Mouse (Mus musculus) neural tube, embryonic 13.5 days (tissue): ENCODE results near the gene Tnnc2. TPM values are rescaled to one million over a fixed set of nuclear protein-coding genes. Genes with fewer than 3 reads are reported as not detected.
"Not testable (repeated sequence)": the region's sequence is repeated elsewhere in the genome, so short reads cannot be mapped to it uniquely, and the experiment has no call there.

Source experiments
- ATAC-seq: fragments of 200-750 bp; cut with Nextera tagmentation; 2 replicates; pipeline ENCODE4 v1.8.0; 2017; ENCODE audit warnings: low read depth, mild to moderate bottlenecking, moderate TSS enrichment, moderate library complexity
- H3K27ac ChIP-seq: fragments of 300-500 bp; sonication (generic); replicated peaks from 2 replicates; pipeline ENCODE4 v1.5.1; 2015; ENCODE audit warnings: moderate library complexity, mild to moderate bottlenecking, inconsistent platforms
- H3K27me3 ChIP-seq: fragments of 300-500 bp; sonication (generic); 2 replicates; pipeline ENCODE4 v1.6.1; 2015; ENCODE audit warnings: mild to moderate bottlenecking, inconsistent platforms
- H3K36me3 ChIP-seq: fragments of 300-500 bp; sonication (generic); 2 replicates; pipeline ENCODE4 v1.6.1; 2015; ENCODE audit warnings: mild to moderate bottlenecking, inconsistent platforms
- H3K4me1 ChIP-seq: fragments of 300-500 bp; sonication (generic); replicated peaks from 2 replicates; pipeline ENCODE4 v1.6.1; 2015; ENCODE audit warnings: inconsistent platforms
- H3K4me2 ChIP-seq: fragments of 300-500 bp; sonication (generic); 2 replicates; pipeline ENCODE4 v1.6.1; 2015; ENCODE audit warnings: inconsistent platforms, mild to moderate bottlenecking, moderate library complexity
- H3K4me3 ChIP-seq: fragments of 300-500 bp; sonication (generic); 2 replicates; pipeline ENCODE4 v1.5.1; 2015; ENCODE audit warnings: mild to moderate bottlenecking, inconsistent platforms
- H3K9ac ChIP-seq: fragments of 300-500 bp; sonication (generic); 2 replicates; pipeline ENCODE4 v1.6.1; 2015; ENCODE audit warnings: moderate library complexity, mild to moderate bottlenecking, inconsistent platforms
- H3K9me3 ChIP-seq: fragments of 300-500 bp; sonication (generic); 2 replicates; pipeline ENCODE4 v1.6.1; 2016; ENCODE audit warnings: inconsistent platforms
- WGBS: fragments of 180-500 bp; shearing (Covaris S2); methylation state at CpG from one replicate; pipeline ENCODE4 v1.1.7; 2015; 5-methylcytosine and 5-hydroxymethylcytosine counted together
- polyA plus RNA-seq: library from polyadenylated mRNA; unstranded; fragments of >200 nt; fragmentation: Nextera tagmentation; extraction: Ambion mirVana; gene quantifications from 2 replicates; pipeline ENCODE4 v1.2.1, GENCODE M21; 2015

Tnnc2 gene
- polyA plus RNA-seq, 1 experiment from 2014 or later: 9.3 TPM

- H3K27ac ChIP-seq: no peak overlapping the region
- no peaks in the 10 kb centered on the region for H3K4me1 ChIP-seq
- no peaks in the 10 kb centered on the region for H3K9me3 ChIP-seq
- no peak for ATAC-seq
- no peak overlapping the region for H3K4me2 ChIP-seq
- H3K36me3 ChIP-seq: peaks cover 34% of the 10 kb centered on the region
- no peak overlapping the region for H3K9ac ChIP-seq
- H3K4me3 ChIP-seq: no peak overlapping the region
- WGBS: 92% methylated on average over 5 of the region's 5 CpGs
- H3K27me3 ChIP-seq: no peaks in the 10 kb centered on the region
These were observed 35.6 kb upstream of the Tnnc2 start for GRCm38 (mm10) chr2:164815348-164815747.

DNA sequence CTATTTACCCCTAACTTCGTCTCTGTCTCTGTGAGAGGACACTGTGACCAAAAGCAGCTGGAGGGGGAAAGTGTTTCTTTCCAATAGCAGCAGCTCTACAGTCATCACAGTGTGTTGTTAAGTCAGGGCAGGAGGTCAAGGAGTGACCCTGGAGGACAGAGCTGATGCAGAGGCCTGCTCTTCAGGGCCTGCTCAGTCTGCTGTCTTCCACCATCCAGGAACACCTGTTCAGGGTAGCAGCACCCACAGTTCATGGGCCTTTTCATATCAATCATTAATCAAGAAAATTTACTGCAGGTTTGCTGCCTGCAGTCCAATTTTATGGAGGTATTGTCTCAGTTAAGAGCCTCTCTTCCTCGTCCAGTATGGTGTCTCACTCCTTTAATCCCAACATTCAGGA lies 33.8 kb upstream of the Tnnc2 start:
- Histone ChIP-seq H3K4me2 (no peak overlapping the region), H3K4me3 (no peak overlapping the region), H3K27ac (no peak overlapping the region), H3K27me3 (no peaks in the 10 kb centered on the region), H3K36me3 (peaks cover 37% of the 10 kb centered on the region), H3K9me3 (no peaks in the 10 kb centered on the region), H3K4me1 (no peaks in the 10 kb centered on the region), H3K9ac (no peak overlapping the region)
- 58% methylated on average over 2 of the region's 2 CpGs for WGBS
- no peak for ATAC-seq

DNA sequence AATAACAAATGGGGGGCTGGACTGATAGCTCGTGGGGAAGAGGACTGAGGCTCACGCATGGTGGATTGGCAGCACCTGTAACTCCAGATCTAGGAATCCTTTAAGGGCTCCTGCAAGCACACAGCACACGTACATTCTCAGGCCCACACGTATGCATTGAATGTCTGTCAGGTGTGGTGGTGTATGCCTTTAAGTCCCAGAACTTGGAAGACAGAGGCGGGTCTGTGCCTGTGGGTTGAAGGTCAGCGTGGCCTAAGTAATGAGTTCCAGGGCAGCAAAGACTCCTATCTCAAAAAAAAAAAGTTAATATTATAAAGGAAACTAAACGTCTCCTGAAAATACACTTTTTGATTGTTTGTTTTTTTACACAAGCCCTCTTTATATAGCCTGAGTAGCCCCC lies 26.8 kb upstream of the Tnnc2 start:
- no peaks in the 10 kb centered on the region for H3K27me3 ChIP-seq
- peak overlapping the region; percentile 84 for H3K4me2 ChIP-seq
- H3K36me3 ChIP-seq: peaks cover 18% of the 10 kb centered on the region; the same call in 1 of the 2 replicates
- H3K9ac ChIP-seq: no peak overlapping the region
- ATAC-seq: no peak
- no peaks in the 10 kb centered on the region for H3K9me3 ChIP-seq
- H3K27ac ChIP-seq: no peak overlapping the region
- H3K4me3 ChIP-seq: peak overlapping the region; percentile 80; the same call in 1 of the 2 replicates
- peaks cover 40% of the 10 kb centered on the region for H3K4me1 ChIP-seq
- 88% methylated on average over 7 of the region's 7 CpGs for WGBS

- Histone ChIP-seq H3K4me1 (peaks cover 40% of the 10 kb centered on the region), H3K27me3 (no peaks in the 10 kb centered on the region), H3K4me2 (peak overlapping the region; percentile 84), H3K9me3 (no peaks in the 10 kb centered on the region), H3K27ac (peak overlapping the region; percentile 92), H3K9ac (peak overlapping the region; percentile 83), H3K4me3 (peak overlapping the region; percentile 80), H3K36me3 (peaks cover 31% of the 10 kb centered on the region)
- ATAC-seq: peak; percentile 67
- WGBS: 3% methylated on average over 21 of the region's 21 CpGs
These were observed 25.6 kb upstream of the Tnnc2 start for GRCm38 (mm10) chr2:164805332-164805718.

- H3K4me3 ChIP-seq: peak within 1 kb of the TSS; percentile 80
- H3K27me3 ChIP-seq: no peaks in the 10 kb centered on the region
- H3K9me3 ChIP-seq: no peaks in the 10 kb centered on the region
- peak within 1 kb of the TSS; percentile 84 for H3K4me2 ChIP-seq
- peaks cover 34% of the 10 kb centered on the region for H3K36me3 ChIP-seq
- H3K4me1 ChIP-seq: peaks cover 40% of the 10 kb centered on the region
- peak within 1 kb of the TSS; percentile 92 for H3K27ac ChIP-seq
- peak within 1 kb of the TSS; percentile 83 for H3K9ac ChIP-seq
- peak; percentile 97 for ATAC-seq
- under 1% methylated on average over 46 of the region's 47 CpGs for WGBS
These were observed 25.0 kb upstream of the Tnnc2 start, which contains the start of the genes Acot8 and Zswim3 for GRCm38 (mm10) chr2:164804533-164805331. Gene Acot8 (minus strand): TSS chr2:164804882. Gene Zswim3 (plus strand): TSS chr2:164805098.

DNA sequence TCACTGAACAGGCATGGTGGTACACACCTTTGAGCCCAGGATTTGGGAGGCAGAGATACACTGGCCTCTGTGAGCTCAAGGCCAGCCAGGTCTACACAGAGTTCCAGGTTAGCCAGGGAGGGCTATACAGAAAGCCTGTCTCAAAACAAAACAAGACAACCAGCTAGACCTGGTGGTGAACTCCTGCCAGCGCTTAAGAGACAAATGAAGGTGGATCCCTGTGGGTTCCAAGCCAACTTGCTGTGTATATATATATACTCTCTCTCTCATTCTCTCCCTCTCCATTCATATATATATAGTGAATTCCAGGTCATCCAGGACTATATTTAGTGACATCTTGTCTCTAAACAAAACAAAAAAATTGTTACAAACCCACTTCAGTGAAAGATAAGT lies 24.1 kb upstream of the Tnnc2 start:
- H3K9ac ChIP-seq: peak overlapping the region; percentile 83
- no peaks in the 10 kb centered on the region for H3K27me3 ChIP-seq
- peaks cover 40% of the 10 kb centered on the region for H3K4me1 ChIP-seq
- no peak overlapping the region for H3K27ac ChIP-seq
- no peaks in the 10 kb centered on the region for H3K9me3 ChIP-seq
- peaks cover 34% of the 10 kb centered on the region for H3K36me3 ChIP-seq
- peak overlapping the region; percentile 71 for H3K4me2 ChIP-seq
- no peak for ATAC-seq
- 65% methylated on average over 1 of the region's 1 CpGs for WGBS
- H3K4me3 ChIP-seq: peak overlapping the region; percentile 80

DNA sequence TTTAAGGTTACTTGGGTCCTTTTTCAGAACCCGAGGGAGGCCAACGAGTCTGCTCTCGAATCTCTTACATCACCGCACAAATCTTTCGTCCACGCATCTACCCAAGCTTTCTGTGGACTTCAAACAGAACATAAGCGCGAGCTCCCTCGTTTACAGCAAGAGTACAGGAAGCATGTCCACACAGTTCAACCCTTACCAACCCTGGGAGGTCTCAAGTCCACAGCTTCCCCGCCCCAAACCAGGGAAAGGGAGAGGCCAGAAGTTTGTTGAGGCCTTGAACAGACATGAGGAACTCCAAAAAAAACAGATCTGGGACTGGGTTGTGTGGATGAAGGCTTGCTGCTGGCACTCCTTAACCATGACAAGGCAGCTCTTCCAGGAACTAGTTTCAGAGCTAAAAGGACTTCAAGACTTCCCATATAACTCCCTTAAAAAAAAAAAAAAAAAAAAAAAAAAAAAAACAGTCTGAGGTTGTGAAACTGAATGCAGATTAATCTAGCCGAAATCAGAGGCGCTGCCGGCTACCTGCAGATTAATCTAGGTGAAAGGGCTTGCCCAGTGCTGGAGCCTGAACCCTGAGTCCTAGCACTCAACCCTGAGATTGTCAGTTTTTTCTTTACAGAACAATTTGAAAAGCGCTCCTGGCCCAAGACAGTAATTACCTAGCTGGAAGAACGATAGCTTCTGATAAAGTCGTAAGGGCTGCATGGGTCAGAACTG lies 23.6 kb upstream of the Tnnc2 start:
- Histone ChIP-seq H3K27ac (no peak overlapping the region), H3K27me3 (no peaks in the 10 kb centered on the region), H3K4me2 (peak overlapping the region; percentile 71), H3K9ac (peak overlapping the region; percentile 83), H3K9me3 (no peaks in the 10 kb centered on the region), H3K36me3 (peaks cover 35% of the 10 kb centered on the region), H3K4me1 (peaks cover 40% of the 10 kb centered on the region), H3K4me3 (peak overlapping the region; percentile 80)
- ATAC-seq: no peak
- 92% methylated on average over 16 of the region's 16 CpGs for WGBS

- ATAC-seq: no peak
- WGBS: 92% methylated on average over 13 of the region's 13 CpGs
- no peak overlapping the region for H3K4me2 ChIP-seq
- no peaks in the 10 kb centered on the region for H3K27me3 ChIP-seq
- H3K4me1 ChIP-seq: peaks cover 21% of the 10 kb centered on the region
- no peak overlapping the region for H3K27ac ChIP-seq
- no peak overlapping the region for H3K4me3 ChIP-seq
- peaks cover 62% of the 10 kb centered on the region for H3K36me3 ChIP-seq
- no peak overlapping the region for H3K9ac ChIP-seq
- no peaks in the 10 kb centered on the region for H3K9me3 ChIP-seq
These were observed 20.7 kb upstream of the Tnnc2 start for GRCm38 (mm10) chr2:164800252-164801004.

DNA sequence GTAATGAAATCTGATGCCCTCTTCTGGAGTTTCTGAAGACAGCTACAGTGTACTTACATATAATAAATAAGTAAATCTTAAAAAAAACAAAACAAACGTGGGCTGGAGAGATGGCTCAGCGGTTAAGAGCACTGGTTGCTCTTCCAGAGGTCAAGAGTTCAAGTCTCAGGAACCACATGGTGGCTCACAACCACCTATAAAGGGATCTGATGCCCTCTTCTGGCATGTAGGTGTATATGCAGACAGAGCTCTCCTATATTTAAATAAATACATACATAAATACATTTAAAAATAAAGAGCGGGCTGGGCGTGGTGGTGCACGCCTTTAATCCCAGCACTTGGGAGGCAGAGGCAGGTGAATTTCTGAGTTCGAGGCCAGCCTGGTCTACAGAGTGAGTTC lies 18.8 kb upstream of the Tnnc2 start:
- 85% methylated on average over 6 of the region's 6 CpGs for WGBS
- H3K9ac ChIP-seq, H3K27ac ChIP-seq, ATAC-seq, H3K27me3 ChIP-seq, H3K9me3 ChIP-seq, H3K4me3 ChIP-seq, H3K4me2 ChIP-seq: not testable (repeated sequence)
- H3K4me1 ChIP-seq: peaks cover 11% of the 10 kb centered on the region
- H3K36me3 ChIP-seq: peaks cover 77% of the 10 kb centered on the region

- H3K36me3 ChIP-seq: peaks cover 91% of the 10 kb centered on the region
- H3K9me3 ChIP-seq: no peaks in the 10 kb centered on the region
- WGBS: 84% methylated on average over 4 of the region's 4 CpGs
- H3K27ac ChIP-seq: no peak overlapping the region
- no peak overlapping the region for H3K4me3 ChIP-seq
- no peaks in the 10 kb centered on the region for H3K4me1 ChIP-seq
- no peak overlapping the region for H3K4me2 ChIP-seq
- no peak for ATAC-seq
- H3K9ac ChIP-seq: no peak overlapping the region
- no peaks in the 10 kb centered on the region for H3K27me3 ChIP-seq
These were observed 16.1 kb upstream of the Tnnc2 start for GRCm38 (mm10) chr2:164795868-164796267.

GRCm38 (mm10) chr2:164794293-164794692 lies 14.5 kb upstream of the Tnnc2 start:
- Histone ChIP-seq H3K4me3 (no peak overlapping the region), H3K9me3 (no peaks in the 10 kb centered on the region), H3K4me1 (no peaks in the 10 kb centered on the region), H3K27ac (no peak overlapping the region), H3K4me2 (no peak overlapping the region), H3K9ac (no peak overlapping the region), H3K36me3 (peaks cover 90% of the 10 kb centered on the region), H3K27me3 (no peaks in the 10 kb centered on the region)
- 39% methylated on average over 5 of the region's 5 CpGs for WGBS
- ATAC-seq: 0 out of 2 replicates have a peak, but pooled peaks have one; percentile 26

- H3K9me3 ChIP-seq: no peaks in the 10 kb centered on the region
- H3K27ac ChIP-seq: no peak overlapping the region
- H3K36me3 ChIP-seq: peaks cover 85% of the 10 kb centered on the region
- H3K4me2 ChIP-seq: no peak overlapping the region
- H3K4me1 ChIP-seq: no peaks in the 10 kb centered on the region
- no peaks in the 10 kb centered on the region for H3K27me3 ChIP-seq
- no peak overlapping the region for H3K9ac ChIP-seq
- no peak overlapping the region for H3K4me3 ChIP-seq
- WGBS: 90% methylated on average over 2 of the region's 2 CpGs
- ATAC-seq: no peak
These were observed 14.0 kb upstream of the Tnnc2 start for GRCm38 (mm10) chr2:164793772-164794171.
